Mouse (Mus musculus) urinary bladder, adult 18-20 months (tissue): ENCODE results near the gene Serpine2.
A peak's percentile ranks its signal among the peaks of the same experiment; 100 is the strongest.

Source experiments
- DNase-seq, 2 experiments: peaks; one replicate each; pipeline ENCODE4 v3.0.0; 2022; ENCODE audit warnings: low spot score in 2 of 2, mixed read lengths in 2 of 2

Serpine2 gene

DNA sequence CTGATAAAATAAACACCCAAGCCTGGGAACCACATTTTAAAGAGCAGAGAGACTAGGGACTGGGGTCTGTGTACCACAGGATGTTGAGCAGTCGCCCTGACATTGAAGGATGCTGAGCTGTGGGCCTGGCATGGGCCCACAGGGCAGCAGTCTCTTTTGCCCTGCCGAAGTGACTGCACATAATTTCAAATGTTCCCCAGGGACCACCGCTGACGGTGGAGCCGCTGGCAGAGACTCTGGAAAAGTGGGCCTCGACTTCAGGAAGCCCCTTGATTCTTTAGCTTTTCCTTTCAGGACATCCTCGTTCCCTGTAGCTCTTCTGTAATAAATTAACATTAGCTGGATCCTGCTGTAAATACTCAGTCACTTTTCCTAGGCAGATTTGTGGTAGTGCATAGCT is 103.8 kb downstream of the Serpine2 start:
- no peak for DNase-seq

GRCm38 (mm10) chr1:79756417-79756816 is 104.6 kb downstream of the Serpine2 start:
- no peak for DNase-seq

- DNase-seq: no peak
Measured at GRCm38 (mm10) chr1:79755376-79755775, 105.6 kb downstream of the Serpine2 start.

GRCm38 (mm10) chr1:79754936-79755335 is 106.0 kb downstream of the Serpine2 start:
- DNase-seq: no peak

GRCm38 (mm10) chr1:79753456-79753855 is 107.5 kb downstream of the Serpine2 start:
- no peak for DNase-seq

GRCm38 (mm10) chr1:79752714-79753340 is 108.2 kb downstream of the Serpine2 start:
- DNase-seq: no peak

GRCm38 (mm10) chr1:79752015-79752695 is 108.8 kb downstream of the Serpine2 start:
- no peak for DNase-seq

DNA sequence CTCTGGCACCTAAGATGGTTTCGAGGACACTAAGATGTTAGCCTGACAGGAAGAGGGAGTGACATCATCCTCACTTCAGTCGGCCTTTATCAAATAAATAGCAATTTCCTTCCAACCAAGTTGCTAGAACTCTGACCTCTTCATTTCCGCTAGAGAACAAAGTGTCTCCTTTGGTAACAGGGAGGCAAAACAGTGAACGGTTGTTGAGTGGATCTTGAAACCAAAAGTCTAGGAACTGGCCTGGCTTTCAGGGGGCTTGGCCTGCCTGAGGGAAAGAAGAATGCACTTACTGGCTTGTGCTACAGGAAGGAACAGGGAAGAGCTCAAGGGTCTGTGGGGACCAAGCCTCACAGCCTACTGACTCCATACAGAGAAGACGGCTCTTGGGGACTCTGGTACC is 109.8 kb downstream of the Serpine2 start:
- DNase-seq: no peak

GRCm38 (mm10) chr1:79746056-79746455 is 114.9 kb downstream of the Serpine2 start:
- DNase-seq: peak in 1 of 2 experiments; percentile 25
